Mouse (Mus musculus) lung, postnatal 0 days (tissue): ENCODE measurements at regions not wholly inside any gene's neighbourhood (a gene's known extent, or its start where the extent isn't known, plus 50 kb on each side); places are given as distances from the start of the nearest gene placed in this dataset.
"Not testable (repeated sequence)": the region's sequence is repeated elsewhere in the genome, so short reads cannot be mapped to it uniquely, and the experiment has no call there.

ENCODE experiments used
- ATAC-seq: fragments of 200-750 bp; cut with Nextera tagmentation; 2 replicates; pipeline ENCODE4 v1.8.0; 2017; ENCODE audit warnings: moderate library complexity
- DNase-seq: peaks from one replicate; pipeline ENCODE4 v3.0.0-alpha.2; 2016; ENCODE audit warnings: low spot score
- H3K27ac ChIP-seq: fragments of 300-500 bp; sonication (generic); 2 replicates; pipeline ENCODE4 v1.5.1; 2014; ENCODE audit warnings: antibody characterized with exemption, mild to moderate bottlenecking, low read length, mixed read lengths
- H3K27me3 ChIP-seq: fragments of 300-500 bp; sonication (generic); replicated peaks from 2 replicates; pipeline ENCODE4 v1.6.1; 2014; ENCODE audit warnings: low read length, mixed read lengths; ENCODE audit not compliant: insufficient read depth
- H3K36me3 ChIP-seq: fragments of 300-500 bp; sonication (generic); 2 replicates; pipeline ENCODE4 v1.6.1; 2014; ENCODE audit warnings: low read length, mixed read lengths; ENCODE audit not compliant: insufficient read depth
- H3K4me1 ChIP-seq: fragments of 300-500 bp; sonication (generic); 2 replicates; pipeline ENCODE4 v1.6.1; 2014; ENCODE audit warnings: antibody characterized with exemption, low read depth, low read length, mixed read lengths; ENCODE audit not compliant: insufficient read depth
- H3K4me2 ChIP-seq: fragments of 300-500 bp; sonication (generic); replicated peaks from 2 replicates; pipeline ENCODE4 v1.6.1; 2014; ENCODE audit warnings: low read depth, mild to moderate bottlenecking, low read length, moderate library complexity, mixed read lengths
- H3K4me3 ChIP-seq: fragments of 300-500 bp; sonication (generic); 2 replicates; pipeline ENCODE4 v1.5.1; 2014; ENCODE audit warnings: low read depth, low read length
- H3K9ac ChIP-seq: fragments of 300-500 bp; sonication (generic); replicated peaks from 2 replicates; pipeline ENCODE4 v1.6.1; 2014; ENCODE audit warnings: low read depth, mild to moderate bottlenecking
- H3K9me3 ChIP-seq: fragments of 300-500 bp; sonication (generic); 2 replicates; pipeline ENCODE4 v1.6.1; 2016; ENCODE audit warnings: low read length, mixed read lengths
- CTCF ChIP-seq: IDR thresholded peaks from 2 replicates; pipeline ENCODE4 v1.5.1; 2016; ENCODE audit warnings: antibody characterized with exemption, mild to moderate bottlenecking
- EP300 ChIP-seq: IDR thresholded peaks from 2 replicates; pipeline ENCODE4 v1.6.1; 2016; ENCODE audit warnings: antibody characterized with exemption, mild to moderate bottlenecking, control low read depth
- WGBS: fragments of 180-500 bp; shearing (Covaris S2); extraction: QIAGEN DNeasy Blood & Tissue Kit; methylation state at CpG from one replicate; pipeline ENCODE4 v1.1.7; 2014; 5-methylcytosine and 5-hydroxymethylcytosine counted together

GRCm38 (mm10) chrX:135112109-135112508 is 65.3 kb downstream of the Gm15023 start:
- not testable (repeated sequence) for H3K36me3 ChIP-seq, H3K27ac ChIP-seq, ATAC-seq, H3K4me3 ChIP-seq, H3K9ac ChIP-seq, H3K4me2 ChIP-seq, H3K9me3 ChIP-seq, DNase-seq, H3K27me3 ChIP-seq, H3K4me1 ChIP-seq
- WGBS: 15% methylated on average over 5 of the region's 7 CpGs
- TF ChIP-seq CTCF: peak; percentile 40

- TF ChIP-seq CTCF: peak; percentile 65
- not testable (repeated sequence) for H3K36me3 ChIP-seq, H3K27ac ChIP-seq, H3K9ac ChIP-seq, H3K4me2 ChIP-seq, H3K4me3 ChIP-seq, H3K9me3 ChIP-seq, ATAC-seq, H3K27me3 ChIP-seq, H3K4me1 ChIP-seq
- DNase-seq: peak; percentile 25
- 15% methylated on average over 4 of the region's 4 CpGs for WGBS
These were observed 66.6 kb downstream of the Gm15023 start for GRCm38 (mm10) chrX:135110866-135111265.

- H3K9ac ChIP-seq: no peak overlapping the region
- WGBS: 41% methylated on average over 3 of the region's 3 CpGs
- DNase-seq: no peak
- no peaks in the 10 kb centered on the region for H3K9me3 ChIP-seq
- no peaks in the 10 kb centered on the region for H3K4me1 ChIP-seq
- no peaks in the 10 kb centered on the region for H3K36me3 ChIP-seq
- no peak overlapping the region for H3K4me2 ChIP-seq
- no peak overlapping the region for H3K4me3 ChIP-seq
- TF ChIP-seq CTCF (no peak), EP300 (no peak)
- no peak for ATAC-seq
- H3K27me3 ChIP-seq: no peaks in the 10 kb centered on the region
- no peak overlapping the region for H3K27ac ChIP-seq
These were observed 75.8 kb downstream of the Gm15023 start for GRCm38 (mm10) chrX:135101594-135101993.

- H3K4me3 ChIP-seq: no peak overlapping the region
- H3K4me2 ChIP-seq: no peak overlapping the region
- no peak overlapping the region for H3K9ac ChIP-seq
- no peaks in the 10 kb centered on the region for H3K27me3 ChIP-seq
- no peaks in the 10 kb centered on the region for H3K9me3 ChIP-seq
- DNase-seq: no peak
- H3K27ac ChIP-seq: no peak overlapping the region
- H3K36me3 ChIP-seq: no peaks in the 10 kb centered on the region
- no peaks in the 10 kb centered on the region for H3K4me1 ChIP-seq
- TF ChIP-seq EP300: no peak
- no peak for TF ChIP-seq CTCF
- ATAC-seq: no peak
These were observed 79.3 kb downstream of the Gm15023 start for GRCm38 (mm10) chrX:135098101-135098500.

GRCm38 (mm10) chrX:135096206-135096605 is 81.2 kb downstream of the Gm15023 start:
- 59% methylated on average over 3 of the region's 3 CpGs for WGBS
- Histone ChIP-seq H3K27me3 (no peaks in the 10 kb centered on the region), H3K4me3 (no peak overlapping the region), H3K36me3 (no peaks in the 10 kb centered on the region), H3K4me1 (no peaks in the 10 kb centered on the region), H3K9ac (no peak overlapping the region), H3K27ac (no peak overlapping the region), H3K4me2 (no peak overlapping the region), H3K9me3 (no peaks in the 10 kb centered on the region)
- ATAC-seq (no peak), DNase-seq (no peak)
- TF ChIP-seq CTCF (no peak), EP300 (no peak)

GRCm38 (mm10) chrX:135091074-135091473 is 82.1 kb upstream of the Zmat1 start:
- DNase-seq (peak; percentile 12), ATAC-seq (peak; percentile 57; the same call in 1 of the 2 replicates)
- H3K4me3 ChIP-seq, H3K4me1 ChIP-seq, H3K4me2 ChIP-seq, H3K36me3 ChIP-seq, H3K27me3 ChIP-seq, H3K9me3 ChIP-seq, H3K27ac ChIP-seq, H3K9ac ChIP-seq: not testable (repeated sequence)
- WGBS: 22% methylated on average over 2 of the region's 3 CpGs
- peak; percentile 78 for TF ChIP-seq CTCF

GRCm38 (mm10) chrX:135087068-135087579 is 78.1 kb upstream of the Zmat1 start:
- H3K9ac ChIP-seq, H3K4me2 ChIP-seq, H3K27ac ChIP-seq, H3K27me3 ChIP-seq, H3K4me1 ChIP-seq, H3K4me3 ChIP-seq, H3K36me3 ChIP-seq, ATAC-seq, H3K9me3 ChIP-seq: not testable (repeated sequence)
- WGBS: 39% methylated on average over 6 of the region's 7 CpGs
- DNase-seq: peak; percentile 5

DNA sequence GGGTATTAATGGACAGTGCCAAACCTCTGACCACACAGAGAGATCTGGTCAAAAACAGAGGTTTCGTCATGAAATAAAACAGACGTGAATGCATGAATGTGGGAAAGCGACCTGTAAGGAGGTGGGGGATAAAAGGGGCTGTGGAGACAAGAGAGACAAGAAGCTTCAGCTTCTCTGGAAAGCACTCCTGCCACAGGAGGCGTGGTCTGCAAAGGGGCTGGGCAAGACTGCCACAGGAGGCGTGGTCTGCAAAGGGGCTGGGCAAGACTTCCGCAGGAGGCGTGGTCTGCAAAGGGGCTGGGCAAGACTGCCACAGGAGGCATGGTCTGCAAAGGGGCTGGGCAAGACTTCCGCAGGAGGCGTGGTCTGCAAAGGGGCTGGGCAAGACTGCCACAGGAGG is 77.6 kb upstream of the Zmat1 start:
- H3K4me1 ChIP-seq, H3K4me3 ChIP-seq, ATAC-seq, DNase-seq, H3K27ac ChIP-seq, H3K4me2 ChIP-seq, H3K27me3 ChIP-seq, H3K36me3 ChIP-seq, H3K9me3 ChIP-seq, H3K9ac ChIP-seq: not testable (repeated sequence)
- 36% methylated on average over 6 of the region's 9 CpGs for WGBS

GRCm38 (mm10) chrX:135085770-135086553 is 77.0 kb upstream of the Zmat1 start:
- DNase-seq, H3K36me3 ChIP-seq, H3K9me3 ChIP-seq, H3K27ac ChIP-seq, H3K4me3 ChIP-seq, H3K4me1 ChIP-seq, H3K4me2 ChIP-seq, H3K27me3 ChIP-seq, ATAC-seq, H3K9ac ChIP-seq: not testable (repeated sequence)
- WGBS: 67% methylated on average over 12 of the region's 14 CpGs
